Mouse (Mus musculus): ENCODE measurements around the gene Arl5c. TPM values are rescaled to one million over a fixed set of nuclear protein-coding genes. Genes with fewer than 3 reads are reported as not detected.

The Arl5c gene
- total RNA-seq, 2 experiments from 2014 or later: 1.4 to 1.7 TPM

DNA sequence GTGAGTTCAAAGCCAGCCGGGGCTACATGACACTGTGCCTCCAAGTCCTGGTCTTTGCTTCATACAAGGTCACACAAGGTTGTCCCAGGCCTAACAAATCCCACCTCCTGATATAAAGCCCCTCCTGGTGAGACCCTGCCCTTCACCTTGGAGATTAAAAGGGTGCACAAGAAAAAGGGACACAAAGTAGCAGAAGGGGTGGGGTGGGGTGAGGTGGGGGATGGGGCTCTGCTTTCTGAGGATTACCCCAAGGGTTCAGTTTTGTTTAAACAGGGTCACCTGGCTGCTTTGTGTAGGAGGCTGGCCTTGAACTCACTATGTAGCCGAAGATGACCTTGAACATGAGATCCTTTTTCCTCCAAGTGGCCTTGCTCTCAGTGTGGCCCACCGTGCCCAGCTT is 12.5 kb downstream of the Arl5c start:
- no peak for DNase-seq (ENCODE audit: low spot score in 2 of 2)
- no peak overlapping the region for H3K4me3 ChIP-seq
- no peak overlapping the region for H3K27ac ChIP-seq
- no peak for TF ChIP-seq CTCF (conservative IDR thresholded peaks at IDR 0.05)

- no peak for TF ChIP-seq CTCF (conservative IDR thresholded peaks at IDR 0.05)
- DNase-seq (ENCODE audit: low spot score in 2 of 2): no peak
- no peak overlapping the region for H3K4me3 ChIP-seq
- H3K27ac ChIP-seq: no peak overlapping the region
Measured at GRCm38 (mm10) chr11:97982721-97983120, 13.3 kb downstream of the Arl5c start.

DNA sequence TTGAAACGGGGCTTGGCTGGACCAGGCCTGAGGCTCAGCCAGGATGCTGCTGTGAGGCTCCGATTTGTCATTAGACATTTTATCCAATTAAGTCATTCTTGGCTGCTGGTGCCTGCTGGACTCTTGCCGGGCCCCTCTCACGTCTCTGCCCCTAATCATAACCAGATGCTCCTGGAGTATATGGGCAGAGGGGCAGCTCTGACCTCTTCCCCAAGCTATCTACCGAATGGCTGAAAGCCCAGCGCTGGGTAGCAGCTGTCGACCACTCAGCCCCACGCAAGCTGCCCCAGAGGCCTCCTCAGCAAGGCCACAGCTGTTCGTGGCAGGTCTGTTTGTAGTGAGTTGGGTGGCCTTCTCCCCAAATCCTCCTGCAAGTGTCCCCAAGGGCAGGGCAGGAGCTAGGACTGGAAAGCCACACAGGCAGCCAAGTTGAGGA is 15.4 kb downstream of the Arl5c start:
- no peak for DNase-seq (ENCODE audit: low spot score in 2 of 2)
- TF ChIP-seq CTCF (conservative IDR thresholded peaks at IDR 0.05): no peak
- no peak overlapping the region for H3K27ac ChIP-seq
- H3K4me3 ChIP-seq: no peak overlapping the region

DNA sequence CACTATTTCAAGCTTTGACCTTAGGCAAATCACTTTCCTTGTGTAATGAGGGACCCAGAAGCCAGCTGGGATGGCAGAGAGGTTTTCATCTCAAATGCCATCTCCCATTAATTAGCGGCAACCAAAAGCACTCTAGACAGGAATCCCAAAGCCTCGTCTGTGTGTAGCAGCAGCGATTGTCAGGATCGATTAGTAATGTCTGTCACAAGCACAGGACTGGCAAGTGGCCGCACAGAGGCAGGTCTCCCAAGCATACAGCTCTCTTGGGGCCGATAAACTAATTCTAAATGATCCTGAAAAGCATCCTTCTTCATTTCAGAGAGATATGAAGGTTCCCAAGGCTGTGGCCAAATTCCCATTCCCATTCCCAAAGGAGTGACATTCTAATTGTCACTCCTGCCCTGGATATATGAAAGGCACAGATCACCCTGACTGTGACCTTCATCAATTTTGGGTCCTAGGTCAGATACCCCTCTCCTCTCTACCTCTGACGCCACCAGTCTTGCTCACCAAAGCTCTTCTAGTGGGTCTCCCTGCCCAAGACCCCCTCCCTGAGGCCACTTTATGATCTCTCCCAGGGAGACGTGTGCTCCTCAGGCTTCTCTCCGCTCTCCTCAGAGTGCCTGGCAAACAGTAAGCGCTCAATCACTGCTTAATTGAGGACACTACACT is 16.0 kb downstream of the Arl5c start:
- Histone ChIP-seq H3K4me3 (no peak overlapping the region), H3K27ac (no peak overlapping the region)
- no peak for DNase-seq (ENCODE audit: low spot score in 2 of 2)
- no peak for TF ChIP-seq CTCF (conservative IDR thresholded peaks at IDR 0.05)

- no peak for TF ChIP-seq CTCF (conservative IDR thresholded peaks at IDR 0.05)
- DNase-seq (ENCODE audit: low spot score in 2 of 2): no peak
- no peak overlapping the region for H3K4me3 ChIP-seq
- H3K27ac ChIP-seq: no peak overlapping the region
Measured at GRCm38 (mm10) chr11:97978392-97978791, 17.6 kb downstream of the Arl5c start.

GRCm38 (mm10) chr11:97977797-97978196 is 18.2 kb downstream of the Arl5c start:
- Histone ChIP-seq H3K4me3 (no peak overlapping the region), H3K27ac (no peak overlapping the region)
- TF ChIP-seq CTCF (conservative IDR thresholded peaks at IDR 0.05): no peak
- no peak for DNase-seq (ENCODE audit: low spot score in 2 of 2)

GRCm38 (mm10) chr11:97974746-97975145 is 21.2 kb downstream of the Arl5c start:
- no peak overlapping the region for H3K4me3 ChIP-seq
- TF ChIP-seq CTCF (conservative IDR thresholded peaks at IDR 0.05): no peak
- H3K27ac ChIP-seq: no peak overlapping the region
- DNase-seq (ENCODE audit: low spot score in 2 of 2): no peak

GRCm38 (mm10) chr11:97974141-97974540 is 21.8 kb downstream of the Arl5c start:
- no peak for DNase-seq (ENCODE audit: low spot score in 2 of 2)
- Histone ChIP-seq H3K27ac (no peak overlapping the region), H3K4me3 (no peak overlapping the region)
- no peak for TF ChIP-seq CTCF (conservative IDR thresholded peaks at IDR 0.05)

DNA sequence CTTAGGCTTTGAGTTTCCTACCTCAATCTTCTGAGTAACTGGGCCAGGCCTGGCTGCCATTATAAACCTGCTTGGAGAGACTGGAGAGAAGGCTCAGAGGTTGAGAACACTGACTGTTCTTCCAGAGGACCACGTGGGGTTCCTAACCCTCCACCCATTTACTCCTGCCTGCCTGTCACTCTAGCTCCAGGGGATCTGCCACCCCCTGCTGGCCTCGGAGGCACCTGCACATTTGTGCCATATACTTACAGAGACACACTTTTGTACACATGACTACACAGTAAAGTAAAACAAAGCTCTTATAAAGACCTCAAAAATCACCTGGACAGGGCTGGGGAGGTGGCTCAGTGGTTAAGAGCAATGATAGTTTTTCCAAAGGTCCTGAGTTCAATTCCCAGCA is 23.5 kb downstream of the Arl5c start:
- Histone ChIP-seq H3K27ac (no peak overlapping the region), H3K4me3 (no peak overlapping the region)
- TF ChIP-seq CTCF (conservative IDR thresholded peaks at IDR 0.05): peak; percentile 59
- DNase-seq (ENCODE audit: low spot score in 2 of 2): no peak

DNA sequence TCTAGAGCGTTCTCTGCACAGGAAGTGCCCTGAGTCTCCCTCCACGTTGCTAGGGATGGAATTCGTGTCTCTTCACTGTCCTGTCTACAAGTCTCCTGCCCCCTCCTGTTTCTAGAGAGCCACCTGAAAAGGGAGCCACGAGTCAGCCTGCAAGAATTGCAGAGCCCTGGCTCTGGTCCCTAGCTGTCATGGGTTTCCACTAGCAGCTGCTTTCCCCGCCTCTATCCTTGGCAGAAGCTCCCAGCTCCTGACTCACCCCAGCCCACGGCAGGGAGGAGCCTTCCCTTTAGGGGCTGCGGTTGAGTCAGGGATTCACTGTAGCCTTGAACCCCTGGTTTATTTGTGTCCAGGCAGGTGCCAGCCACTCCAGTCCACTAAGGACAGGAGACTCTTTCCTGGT is 24.7 kb downstream of the Arl5c start:
- Histone ChIP-seq H3K4me3 (peak overlapping the region; percentile 35), H3K27ac (peak overlapping the region; percentile 83)
- no peak for TF ChIP-seq CTCF (conservative IDR thresholded peaks at IDR 0.05)
- peak; percentile 87 to 91 for DNase-seq (ENCODE audit: low spot score in 2 of 2)

- TF ChIP-seq CTCF (conservative IDR thresholded peaks at IDR 0.05): no peak
- peak overlapping the region; percentile 83 for H3K27ac ChIP-seq
- H3K4me3 ChIP-seq: peak overlapping the region; percentile 35
Measured at GRCm38 (mm10) chr11:97970771-97971170, 25.2 kb downstream of the Arl5c start.

GRCm38 (mm10) chr11:97968385-97968784 is 27.6 kb downstream of the Arl5c start:
- no peak overlapping the region for H3K27ac ChIP-seq
- DNase-seq (ENCODE audit: low spot score in 2 of 2): no peak
- H3K4me3 ChIP-seq: no peak overlapping the region
- peak; percentile 38; the same call in 1 of the 2 replicates for TF ChIP-seq CTCF (conservative IDR thresholded peaks at IDR 0.05)

More at GRCm38 (mm10) chr11:97970771-97971170, 25.2 kb downstream of the Arl5c start:
- no peak for DNase-seq (ENCODE audit: low spot score in 2 of 2)

GRCm38 (mm10) chr11:97967114-97967513 is 28.9 kb downstream of the Arl5c start:
- Histone ChIP-seq H3K4me3 (no peak overlapping the region), H3K27ac (no peak overlapping the region)
- DNase-seq (ENCODE audit: low spot score in 2 of 2): no peak
- TF ChIP-seq CTCF (conservative IDR thresholded peaks at IDR 0.05): no peak

GRCm38 (mm10) chr11:97960907-97961306 is 35.1 kb downstream of the Arl5c start:
- Histone ChIP-seq H3K27ac (no peak overlapping the region), H3K4me3 (no peak overlapping the region)
- no peak for DNase-seq (ENCODE audit: low spot score in 2 of 2)
- TF ChIP-seq CTCF (conservative IDR thresholded peaks at IDR 0.05): peak; percentile 49

Data from layer of hippocampus, adult 2 months (tissue).